Mouse (Mus musculus) erythroid progenitor cell, adult 5-6 weeks (primary cell): ENCODE results near the gene AC124502.3. TPM values are rescaled to one million over a fixed set of nuclear protein-coding genes. Genes with fewer than 3 reads are reported as not detected.

Source experiments
- total RNA-seq, 2 experiments: library from RNA; stranded (forward) in 1 of 2; stranded (reverse) in 1 of 2; fragments of 150-400 nt in 1 of 2; fragments of 186-747, 209-891 nt in 1 of 2; gene quantifications; 2 replicates each; pipeline versions ENCODE4 v1.2.3 to v1.2.4; 2015 to 2017; ENCODE audit warnings: low replicate concordance in 2 of 2

AC124502.3 gene
- total RNA-seq, 2 experiments from 2014 or later = 1.3 TPM; not detected in 1

Other genes starting within 250 kb of the AC124502.3 start
- 41.5 and 67.4 TPM in 2 replicates for gene Rbm4, start 245.0 kb upstream of the AC124502.3 start, total RNA-seq (2015; ENCODE audit: low replicate concordance)
- gene Rbm4, start 245.0 kb upstream of the AC124502.3 start, total RNA-seq (2017; ENCODE audit: low replicate concordance) = 106 and 172 TPM in 2 replicates
- 13.7 and 83.8 TPM in 2 replicates for gene Gm21992, start 227.3 kb upstream of the AC124502.3 start, total RNA-seq (2015; ENCODE audit: low replicate concordance)
- gene Gm21992, start 227.3 kb upstream of the AC124502.3 start, total RNA-seq (2017; ENCODE audit: low replicate concordance) = 29.0 and 62.2 TPM in 2 replicates
- gene Rbm14, start 227.3 kb upstream of the AC124502.3 start, total RNA-seq (2015; ENCODE audit: low replicate concordance) = 28.1 and 35.3 TPM in 2 replicates
- 27.7 and 27.9 TPM in 2 replicates for gene Rbm14, start 227.3 kb upstream of the AC124502.3 start, total RNA-seq (2017; ENCODE audit: low replicate concordance)
- 30.2 and 74.6 TPM in 2 replicates for gene Ccs, start 199.6 kb upstream of the AC124502.3 start, total RNA-seq (2015; ENCODE audit: low replicate concordance)
- 63.1 and 81.9 TPM in 2 replicates for gene Ccs, start 199.6 kb upstream of the AC124502.3 start, total RNA-seq (2017; ENCODE audit: low replicate concordance)
- not detected in 2 replicates for gene Ccdc87, start 199.5 kb upstream of the AC124502.3 start, total RNA-seq (2015; ENCODE audit: low replicate concordance)
- gene Ccdc87, start 199.5 kb upstream of the AC124502.3 start, total RNA-seq (2017; ENCODE audit: low replicate concordance) = not detected in 2 replicates
- 22.0 and 71.3 TPM in 2 replicates for gene Ctsf, start 183.8 kb upstream of the AC124502.3 start, total RNA-seq (2015; ENCODE audit: low replicate concordance)
- 41.3 and 45.0 TPM in 2 replicates for gene Ctsf, start 183.8 kb upstream of the AC124502.3 start, total RNA-seq (2017; ENCODE audit: low replicate concordance)
- gene Actn3, start 161.0 kb upstream of the AC124502.3 start, total RNA-seq (2015; ENCODE audit: low replicate concordance) = not detected in 2 replicates
- 0.26 and 0.53 TPM in 2 replicates for gene Actn3, start 161.0 kb upstream of the AC124502.3 start, total RNA-seq (2017; ENCODE audit: low replicate concordance)
- gene Zdhhc24, start 160.2 kb upstream of the AC124502.3 start, total RNA-seq (2015; ENCODE audit: low replicate concordance) = 19.8 and 34.0 TPM in 2 replicates
- 18.0 and 24.9 TPM in 2 replicates for gene Zdhhc24, start 160.2 kb upstream of the AC124502.3 start, total RNA-seq (2017; ENCODE audit: low replicate concordance)
- 0.42 and 4.0 TPM in 2 replicates for gene Bbs1, start 132.3 kb upstream of the AC124502.3 start, total RNA-seq (2015; ENCODE audit: low replicate concordance)
- gene Bbs1, start 132.3 kb upstream of the AC124502.3 start, total RNA-seq (2017; ENCODE audit: low replicate concordance) = 4.5 and 7.7 TPM in 2 replicates
- gene Dpp3, start 110.6 kb upstream of the AC124502.3 start, total RNA-seq (2015; ENCODE audit: low replicate concordance) = 9.0 and 13.0 TPM in 2 replicates
- 9.1 and 15.7 TPM in 2 replicates for gene Dpp3, start 110.6 kb upstream of the AC124502.3 start, total RNA-seq (2017; ENCODE audit: low replicate concordance)
- gene Peli3, start 95.8 kb upstream of the AC124502.3 start, total RNA-seq (2015; ENCODE audit: low replicate concordance) = not detected in 2 replicates
- not detected in 2 replicates for gene Peli3, start 95.8 kb upstream of the AC124502.3 start, total RNA-seq (2017; ENCODE audit: low replicate concordance)
- 4.7 and 8.0 TPM in 2 replicates for gene Mrpl11, start 76.7 kb upstream of the AC124502.3 start, total RNA-seq (2015; ENCODE audit: low replicate concordance)
- 10.5 and 14.1 TPM in 2 replicates for gene Mrpl11, start 76.7 kb upstream of the AC124502.3 start, total RNA-seq (2017; ENCODE audit: low replicate concordance)
- not detected in 2 replicates for gene Npas4, start 48.6 kb upstream of the AC124502.3 start, total RNA-seq (2015; ENCODE audit: low replicate concordance)
- gene Npas4, start 48.6 kb upstream of the AC124502.3 start, total RNA-seq (2017; ENCODE audit: low replicate concordance) = not detected in 2 replicates
- gene Slc29a2, start 15.0 kb upstream of the AC124502.3 start, total RNA-seq (2015; ENCODE audit: low replicate concordance) = not detected in 2 replicates
- gene Slc29a2, start 15.0 kb upstream of the AC124502.3 start, total RNA-seq (2017; ENCODE audit: low replicate concordance) = not detected in 2 replicates
- gene B4gat1, start 65 bp upstream of the AC124502.3 start, total RNA-seq (2015; ENCODE audit: low replicate concordance) = not detected in 2 replicates
- gene B4gat1, start 65 bp upstream of the AC124502.3 start, total RNA-seq (2017; ENCODE audit: low replicate concordance) = 0.68 TPM in 1 of 2 replicates, not detected in the other
- gene Brms1, start 2.5 kb downstream of the AC124502.3 start, total RNA-seq (2015; ENCODE audit: low replicate concordance) = 4.6 and 13.0 TPM in 2 replicates
- 4.5 and 10.9 TPM in 2 replicates for gene Brms1, start 2.5 kb downstream of the AC124502.3 start, total RNA-seq (2017; ENCODE audit: low replicate concordance)
- gene Rin1, start 11.6 kb downstream of the AC124502.3 start, total RNA-seq (2015; ENCODE audit: low replicate concordance) = 0.42 TPM in 1 of 2 replicates, not detected in the other
- gene Rin1, start 11.6 kb downstream of the AC124502.3 start, total RNA-seq (2017; ENCODE audit: low replicate concordance) = not detected in 2 replicates
- not detected in 2 replicates for gene Cd248, start 29.2 kb downstream of the AC124502.3 start, total RNA-seq (2015; ENCODE audit: low replicate concordance)
- not detected in 2 replicates for gene Cd248, start 29.2 kb downstream of the AC124502.3 start, total RNA-seq (2017; ENCODE audit: low replicate concordance)
- not detected in 2 replicates for gene Tmem151a, start 46.6 kb downstream of the AC124502.3 start, total RNA-seq (2015; ENCODE audit: low replicate concordance)
- gene Tmem151a, start 46.6 kb downstream of the AC124502.3 start, total RNA-seq (2017; ENCODE audit: low replicate concordance) = not detected in 2 replicates
- 5.0 and 10.8 TPM in 2 replicates for gene Yif1a, start 49.6 kb downstream of the AC124502.3 start, total RNA-seq (2015; ENCODE audit: low replicate concordance)
- 6.2 TPM in 1 of 2 replicates, not detected in the other for gene Yif1a, start 49.6 kb downstream of the AC124502.3 start, total RNA-seq (2017; ENCODE audit: low replicate concordance)
- not detected in 2 replicates for gene Cnih2, start 59.6 kb downstream of the AC124502.3 start, total RNA-seq (2015; ENCODE audit: low replicate concordance)
- gene Cnih2, start 59.6 kb downstream of the AC124502.3 start, total RNA-seq (2017; ENCODE audit: low replicate concordance) = 0.39 TPM in 1 of 2 replicates, not detected in the other
- gene Rab1b, start 68.2 kb downstream of the AC124502.3 start, total RNA-seq (2015; ENCODE audit: low replicate concordance) = 12.2 and 13.7 TPM in 2 replicates
- gene Rab1b, start 68.2 kb downstream of the AC124502.3 start, total RNA-seq (2017; ENCODE audit: low replicate concordance) = 20.5 and 23.3 TPM in 2 replicates
- 10.5 TPM in 1 of 2 replicates, not detected in the other for gene Klc2, start 79.7 kb downstream of the AC124502.3 start, total RNA-seq (2015; ENCODE audit: low replicate concordance)
- 0.90 TPM in 1 of 2 replicates, not detected in the other for gene Klc2, start 79.7 kb downstream of the AC124502.3 start, total RNA-seq (2017; ENCODE audit: low replicate concordance)
- gene Pacs1, start 234.2 kb downstream of the AC124502.3 start, total RNA-seq (2015; ENCODE audit: low replicate concordance) = 13.4 and 29.2 TPM in 2 replicates
- 6.8 and 15.5 TPM in 2 replicates for gene Pacs1, start 234.2 kb downstream of the AC124502.3 start, total RNA-seq (2017; ENCODE audit: low replicate concordance)